Mouse (Mus musculus): ENCODE data around the gene Hist1h3e. TPM values are rescaled to one million over a fixed set of nuclear protein-coding genes. Genes with fewer than 3 reads are reported as not detected.
"Not testable (repeated sequence)": the region's sequence is repeated elsewhere in the genome, so short reads cannot be mapped to it uniquely, and the experiment has no call there.

Gene Hist1h3e
- polyA plus RNA-seq, 1 experiment from 2014 or later: 2.7 TPM

DNA sequence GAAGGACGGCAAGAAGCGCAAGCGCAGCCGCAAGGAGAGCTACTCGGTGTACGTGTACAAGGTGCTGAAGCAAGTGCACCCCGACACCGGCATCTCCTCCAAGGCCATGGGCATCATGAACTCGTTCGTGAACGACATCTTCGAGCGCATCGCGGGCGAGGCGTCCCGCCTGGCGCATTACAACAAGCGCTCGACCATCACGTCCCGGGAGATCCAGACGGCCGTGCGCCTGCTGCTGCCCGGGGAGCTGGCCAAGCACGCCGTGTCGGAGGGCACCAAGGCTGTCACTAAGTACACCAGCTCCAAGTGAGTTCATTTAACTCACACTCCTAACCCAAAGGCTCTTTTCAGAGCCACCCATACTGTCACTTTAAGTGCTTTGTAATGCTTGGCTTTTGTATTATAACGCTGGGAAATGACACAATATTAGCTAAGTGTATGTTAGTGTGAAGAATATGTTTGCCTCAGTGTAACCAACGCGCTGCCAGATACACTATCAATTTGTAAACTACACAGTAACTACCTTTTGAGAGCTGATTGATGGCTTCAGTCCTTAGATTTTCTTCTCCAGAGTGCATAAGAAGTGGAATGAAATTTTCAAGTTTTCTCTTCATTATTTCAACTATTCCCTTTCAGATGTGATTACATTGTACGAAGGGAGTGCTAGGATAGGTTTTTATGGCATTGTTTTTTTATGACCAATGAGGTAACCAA lies 9.5 kb upstream of the Hist1h3e start:
- H3K4me1 ChIP-seq (ENCODE audit: control insufficient read depth, insufficient read depth, low read length); ATAC-seq; H3K9me3 ChIP-seq (ENCODE audit: control insufficient read depth, low read length); H3K36me3 ChIP-seq (ENCODE audit: control insufficient read depth, insufficient read depth, low read length); H3K27me3 ChIP-seq (replicated peaks; ENCODE audit: control insufficient read depth, insufficient read depth, low read length): not testable (repeated sequence)
- Histone ChIP-seq H3K4me3 (ENCODE audit: low read length) (peak overlapping the region; percentile 51), H3K4me2 (ENCODE audit: low read depth, low read length) (peak overlapping the region; percentile 68), H3K9ac (ENCODE audit: low read depth, low read length) (peak overlapping the region; percentile 72), H3K27ac (ENCODE audit: low read length) (peak overlapping the region; percentile 92)
- under 1% methylated on average over 11 of the region's 34 CpGs for WGBS

GRCm38 (mm10) chr13:23571022-23571503 lies 8.9 kb upstream of the Hist1h3e start, which contains the start of the genes Hist1h2ae and Hist1h2bg:
TSS of gene Hist1h2ae (minus strand) at chr13:23571220.
TSS of gene Hist1h2bg (plus strand) at chr13:23571396.
- ATAC-seq: peak; percentile 88
- WGBS: under 1% methylated on average over 18 of the region's 18 CpGs
- no peaks in the 10 kb centered on the region for H3K27me3 ChIP-seq (replicated peaks; ENCODE audit: control insufficient read depth, insufficient read depth, low read length)

GRCm38 (mm10) chr13:23570261-23571021 lies 8.3 kb upstream of the Hist1h3e start:
- Histone ChIP-seq H3K4me3 (ENCODE audit: low read length) (peak overlapping the region; percentile 43), H3K4me2 (ENCODE audit: low read depth, low read length) (peak overlapping the region; percentile 56), H3K27ac (ENCODE audit: low read length) (peak overlapping the region; percentile 96), H3K9ac (ENCODE audit: low read depth, low read length) (peak overlapping the region; percentile 64)
- not testable (repeated sequence) for H3K9me3 ChIP-seq (ENCODE audit: control insufficient read depth, low read length); H3K36me3 ChIP-seq (ENCODE audit: control insufficient read depth, insufficient read depth, low read length); H3K27me3 ChIP-seq (replicated peaks; ENCODE audit: control insufficient read depth, insufficient read depth, low read length); H3K4me1 ChIP-seq (ENCODE audit: control insufficient read depth, insufficient read depth, low read length); ATAC-seq
- 2% methylated on average over 25 of the region's 41 CpGs for WGBS

More at GRCm38 (mm10) chr13:23571022-23571503, 8.9 kb upstream of the Hist1h3e start, which contains the start of the genes Hist1h2ae and Hist1h2bg:
- Histone ChIP-seq H3K4me2 (ENCODE audit: low read depth, low read length) (peak within 1 kb of the TSS; percentile 68), H3K27ac (ENCODE audit: low read length) (peak within 1 kb of the TSS; percentile 96), H3K36me3 (ENCODE audit: control insufficient read depth, insufficient read depth, low read length) (no peaks in the 10 kb centered on the region), H3K9ac (ENCODE audit: low read depth, low read length) (peak within 1 kb of the TSS; percentile 72), H3K4me3 (ENCODE audit: low read length) (peak within 1 kb of the TSS; percentile 51), H3K9me3 (ENCODE audit: control insufficient read depth, low read length) (no peaks in the 10 kb centered on the region), H3K4me1 (ENCODE audit: control insufficient read depth, insufficient read depth, low read length) (0 out of 2 replicates have a peak, but pooled peaks cover 4% of the 10 kb centered on the region)

DNA sequence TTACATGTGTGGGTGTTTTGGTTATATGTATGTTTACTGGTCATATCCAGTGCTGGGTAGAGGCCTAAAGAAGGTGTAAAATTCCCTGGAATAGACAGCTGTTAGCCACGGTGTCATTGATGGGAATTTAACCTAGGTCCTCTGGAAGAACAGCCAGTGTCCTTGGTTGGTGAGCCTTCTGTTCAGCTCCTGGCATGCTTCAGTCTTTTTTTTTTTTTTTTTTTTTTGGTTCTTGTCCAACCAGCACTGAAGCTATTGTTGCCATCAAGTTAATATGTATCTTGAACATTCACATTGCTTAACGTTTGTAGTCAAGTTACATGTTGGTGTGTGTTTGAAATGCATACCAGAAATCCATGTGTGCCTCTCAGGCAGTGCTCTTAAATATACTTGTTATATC lies 2.3 kb upstream of the Hist1h3e start:
- no peak overlapping the region for H3K27ac ChIP-seq (ENCODE audit: low read length)

DNA sequence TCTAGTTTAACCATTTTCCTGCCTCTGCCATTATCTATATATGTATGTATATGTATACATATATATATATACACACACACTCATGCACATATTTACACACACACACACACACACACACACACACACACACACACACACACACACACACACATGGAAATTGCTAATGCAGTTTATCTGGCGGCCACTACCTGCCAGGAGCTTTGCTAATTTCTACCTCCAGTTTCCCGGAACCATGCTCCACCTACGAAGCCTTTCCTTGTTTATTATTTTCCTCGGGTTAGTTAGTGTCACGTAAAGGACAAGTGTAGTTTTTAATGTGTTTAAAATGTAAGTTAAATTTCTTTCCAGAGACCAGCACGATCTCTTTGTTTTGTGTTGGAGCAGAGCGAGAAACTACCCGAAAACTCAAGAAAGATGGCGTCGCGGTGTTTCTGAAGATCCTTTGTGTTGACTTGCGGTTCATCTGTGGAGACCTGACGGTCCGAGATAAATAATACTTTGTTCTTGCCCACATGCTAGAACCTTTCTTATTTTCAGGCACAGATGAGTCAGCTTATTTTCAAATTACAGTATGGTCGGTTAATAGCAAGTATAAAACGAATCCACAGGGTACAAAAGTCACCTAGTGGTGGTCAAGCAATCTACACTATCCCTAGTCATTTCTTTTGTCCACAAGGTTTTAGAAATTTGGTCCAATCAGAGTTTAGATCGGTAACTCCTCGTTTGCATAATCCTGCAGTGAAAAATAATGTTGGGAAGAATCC lies 712 bp upstream of the Hist1h3e start:
- Histone ChIP-seq H3K4me2 (ENCODE audit: low read depth, low read length) (peak overlapping the region; percentile 62), H3K4me3 (ENCODE audit: low read length) (peak overlapping the region; percentile 45), H3K36me3 (ENCODE audit: control insufficient read depth, insufficient read depth, low read length) (no peaks in the 10 kb centered on the region), H3K9me3 (ENCODE audit: control insufficient read depth, low read length) (no peaks in the 10 kb centered on the region), H3K27ac (ENCODE audit: low read length) (peak overlapping the region; percentile 96), H3K27me3 (replicated peaks; ENCODE audit: control insufficient read depth, insufficient read depth, low read length) (no peaks in the 10 kb centered on the region), H3K4me1 (ENCODE audit: control insufficient read depth, insufficient read depth, low read length) (no peaks in the 10 kb centered on the region; the same call in 1 of the 2 replicates), H3K9ac (ENCODE audit: low read depth, low read length) (peak overlapping the region; percentile 60; the same call in 1 of the 2 replicates)
- 2% methylated on average over 18 of the region's 18 CpGs for WGBS
- ATAC-seq: peak; percentile 45

More for the DNA sequence above, 2.3 kb upstream of the Hist1h3e start:
- Histone ChIP-seq H3K4me3 (ENCODE audit: low read length) (no peak overlapping the region), H3K4me2 (ENCODE audit: low read depth, low read length) (no peak overlapping the region), H3K27me3 (replicated peaks; ENCODE audit: control insufficient read depth, insufficient read depth, low read length) (no peaks in the 10 kb centered on the region), H3K36me3 (ENCODE audit: control insufficient read depth, insufficient read depth, low read length) (no peaks in the 10 kb centered on the region), H3K4me1 (ENCODE audit: control insufficient read depth, insufficient read depth, low read length) (no peaks in the 10 kb centered on the region; the same call in 1 of the 2 replicates), H3K9me3 (ENCODE audit: control insufficient read depth, low read length) (no peaks in the 10 kb centered on the region), H3K9ac (ENCODE audit: low read depth, low read length) (no peak overlapping the region)
- WGBS: 85% methylated on average over 2 of the region's 2 CpGs
- ATAC-seq: no peak

- ATAC-seq; H3K27me3 ChIP-seq (replicated peaks; ENCODE audit: control insufficient read depth, insufficient read depth, low read length); H3K36me3 ChIP-seq (ENCODE audit: control insufficient read depth, insufficient read depth, low read length); H3K9me3 ChIP-seq (ENCODE audit: control insufficient read depth, low read length); H3K4me1 ChIP-seq (ENCODE audit: control insufficient read depth, insufficient read depth, low read length): not testable (repeated sequence)
- H3K4me3 ChIP-seq (ENCODE audit: low read length): peak overlapping the region; percentile 45
- 2% methylated on average over 2 of the region's 5 CpGs for WGBS
- H3K4me2 ChIP-seq (ENCODE audit: low read depth, low read length): peak overlapping the region; percentile 62
- 0 out of 2 replicates have a peak overlapping the region, but pooled peaks have one; percentile 60 for H3K9ac ChIP-seq (ENCODE audit: low read depth, low read length)
- peak overlapping the region; percentile 96 for H3K27ac ChIP-seq (ENCODE audit: low read length)
These were observed 662 bp downstream of the Hist1h3e start for GRCm38 (mm10) chr13:23561531-23561882.

DNA sequence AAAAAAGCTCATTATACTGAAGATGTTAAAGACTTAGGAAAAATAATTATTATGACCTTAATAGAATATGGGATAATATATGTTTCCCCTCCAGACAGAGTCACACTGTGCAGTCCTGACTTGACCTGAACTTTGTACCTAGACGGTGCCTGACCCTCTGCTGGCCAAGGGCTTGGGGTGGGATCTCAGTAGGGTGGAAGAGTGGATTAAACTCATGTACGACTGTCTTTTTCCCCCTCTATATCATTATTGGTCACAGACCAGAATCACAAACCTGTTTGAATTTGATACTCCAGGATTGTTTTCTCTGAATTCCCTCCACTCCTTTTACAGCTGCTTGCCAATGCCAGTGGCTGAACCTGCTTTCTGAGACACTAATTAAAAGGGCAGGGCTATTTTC lies 1.5 kb downstream of the Hist1h3e start:
- not testable (repeated sequence) for H3K36me3 ChIP-seq (ENCODE audit: control insufficient read depth, insufficient read depth, low read length); H3K9ac ChIP-seq (ENCODE audit: low read depth, low read length); H3K4me1 ChIP-seq (ENCODE audit: control insufficient read depth, insufficient read depth, low read length); ATAC-seq; H3K4me3 ChIP-seq (ENCODE audit: low read length); H3K9me3 ChIP-seq (ENCODE audit: control insufficient read depth, low read length); H3K27me3 ChIP-seq (replicated peaks; ENCODE audit: control insufficient read depth, insufficient read depth, low read length)
- Histone ChIP-seq H3K27ac (ENCODE audit: low read length) (0 out of 2 replicates have a peak overlapping the region, but pooled peaks have one; percentile 23), H3K4me2 (ENCODE audit: low read depth, low read length) (0 out of 2 replicates have a peak overlapping the region, but pooled peaks have one; percentile 16)
- WGBS: 20% methylated on average over 2 of the region's 2 CpGs

- Histone ChIP-seq H3K4me2 (ENCODE audit: low read depth, low read length) (peak overlapping the region; percentile 5; the same call in 1 of the 2 replicates), H3K4me3 (ENCODE audit: low read length) (no peak overlapping the region), H3K9me3 (ENCODE audit: control insufficient read depth, low read length) (no peaks in the 10 kb centered on the region), H3K27ac (ENCODE audit: low read length) (peak overlapping the region; percentile 65), H3K27me3 (replicated peaks; ENCODE audit: control insufficient read depth, insufficient read depth, low read length) (no peaks in the 10 kb centered on the region), H3K4me1 (ENCODE audit: control insufficient read depth, insufficient read depth, low read length) (peaks cover 7% of the 10 kb centered on the region), H3K36me3 (ENCODE audit: control insufficient read depth, insufficient read depth, low read length) (no peaks in the 10 kb centered on the region), H3K9ac (ENCODE audit: low read depth, low read length) (peak overlapping the region; percentile 4; the same call in 1 of the 2 replicates)
- no peak for ATAC-seq
- WGBS: 66% methylated on average over 3 of the region's 3 CpGs
These were observed 5.3 kb downstream of the Hist1h3e start for GRCm38 (mm10) chr13:23556906-23557305.
